Mouse (Mus musculus): ENCODE data around the gene Ugt1a9. TPM values are rescaled to one million over a fixed set of nuclear protein-coding genes. Genes with fewer than 3 reads are reported as not detected.
A peak's percentile ranks its signal among the peaks of the same experiment; 100 is the strongest.

Ugt1a9 gene
- polyA plus RNA-seq, 1 experiment from 2014 or later, result 0.65 TPM

GRCm38 (mm10) chr1:88206843-88207479 is 136.4 kb downstream of the Ugt1a9 start:
- ATAC-seq (ENCODE audit: low FRiP score, low TSS enrichment), result 0 out of 2 replicates have a peak, but pooled peaks have one; percentile 32

GRCm38 (mm10) chr1:88211812-88212211 is 141.2 kb downstream of the Ugt1a9 start, which contains the start of gene Ugt1a1:
Gene Ugt1a1, plus strand, starts transcription at chr1:88211959.
- H3K9ac ChIP-seq (ENCODE audit: low read length), result no peak within 1 kb of the TSS
- peaks cover 24% of the 10 kb centered on the region for H3K9me3 ChIP-seq (ENCODE audit: control insufficient read depth, low read length)
- no peak within 1 kb of the TSS for H3K4me2 ChIP-seq (replicated peaks; ENCODE audit: low read depth)
- no peaks in the 10 kb centered on the region for H3K36me3 ChIP-seq (ENCODE audit: control insufficient read depth, insufficient read depth, low read length)
- no peak within 1 kb of the TSS; the same call in 1 of the 2 replicates for H3K27ac ChIP-seq (replicated peaks)
- WGBS, result 66% methylated on average over 8 of the region's 8 CpGs
- H3K27me3 ChIP-seq (ENCODE audit: control insufficient read depth, insufficient read depth, low read length), result no peaks in the 10 kb centered on the region
- TF ChIP-seq CTCF (IDR thresholded peaks at IDR 0.05; ENCODE audit: low read depth) (no peak), EP300 (optimal IDR thresholded peaks at IDR 0.05) (no peak)
- peak; percentile 62 for DNase-seq (ENCODE audit: low spot score)
- H3K4me3 ChIP-seq (ENCODE audit: low read depth, low read length), result no peak within 1 kb of the TSS
- no peaks in the 10 kb centered on the region for H3K4me1 ChIP-seq (replicated peaks; ENCODE audit: control insufficient read depth, insufficient read depth)
- peak; percentile 65 for ATAC-seq (ENCODE audit: low FRiP score, low TSS enrichment)

More at GRCm38 (mm10) chr1:88206843-88207479, 136.4 kb downstream of the Ugt1a9 start:
- H3K4me1 ChIP-seq (replicated peaks; ENCODE audit: control insufficient read depth, insufficient read depth), result no peaks in the 10 kb centered on the region
- no peaks in the 10 kb centered on the region for H3K27me3 ChIP-seq (ENCODE audit: control insufficient read depth, insufficient read depth, low read length)
- H3K4me3 ChIP-seq (ENCODE audit: low read depth, low read length), result no peak overlapping the region
- TF ChIP-seq EP300 (optimal IDR thresholded peaks at IDR 0.05), result no peak
- no peak for TF ChIP-seq CTCF (IDR thresholded peaks at IDR 0.05; ENCODE audit: low read depth)
- H3K9me3 ChIP-seq (ENCODE audit: control insufficient read depth, low read length), result peaks cover 7% of the 10 kb centered on the region
- no peak overlapping the region for H3K27ac ChIP-seq (replicated peaks)
- no peak for DNase-seq (ENCODE audit: low spot score)
- H3K36me3 ChIP-seq (ENCODE audit: control insufficient read depth, insufficient read depth, low read length), result no peaks in the 10 kb centered on the region
- H3K4me2 ChIP-seq (replicated peaks; ENCODE audit: low read depth), result no peak overlapping the region
- no peak overlapping the region for H3K9ac ChIP-seq (ENCODE audit: low read length)
- 69% methylated on average over 2 of the region's 2 CpGs for WGBS

- no peak for DNase-seq (ENCODE audit: low spot score)
- no peaks in the 10 kb centered on the region for H3K27me3 ChIP-seq (ENCODE audit: control insufficient read depth, insufficient read depth, low read length)
- no peak overlapping the region for H3K9ac ChIP-seq (ENCODE audit: low read length)
- 58% methylated on average over 8 of the region's 8 CpGs for WGBS
- no peaks in the 10 kb centered on the region for H3K36me3 ChIP-seq (ENCODE audit: control insufficient read depth, insufficient read depth, low read length)
- H3K27ac ChIP-seq (replicated peaks), result no peak overlapping the region
- no peak overlapping the region for H3K4me3 ChIP-seq (ENCODE audit: low read depth, low read length)
- TF ChIP-seq EP300 (optimal IDR thresholded peaks at IDR 0.05), result no peak
- TF ChIP-seq CTCF (IDR thresholded peaks at IDR 0.05; ENCODE audit: low read depth), result no peak
- ATAC-seq (ENCODE audit: low FRiP score, low TSS enrichment), result 0 out of 2 replicates have a peak, but pooled peaks have one; percentile 3
- H3K4me1 ChIP-seq (replicated peaks; ENCODE audit: control insufficient read depth, insufficient read depth), result no peaks in the 10 kb centered on the region
- peaks cover 30% of the 10 kb centered on the region for H3K9me3 ChIP-seq (ENCODE audit: control insufficient read depth, low read length)
- no peak overlapping the region for H3K4me2 ChIP-seq (replicated peaks; ENCODE audit: low read depth)
These were observed 141.9 kb downstream of the Ugt1a9 start for GRCm38 (mm10) chr1:88212341-88213045.

GRCm38 (mm10) chr1:88213061-88213460 is 142.5 kb downstream of the Ugt1a9 start:
- 69% methylated on average over 1 of the region's 1 CpGs for WGBS
- H3K9me3 ChIP-seq (ENCODE audit: control insufficient read depth, low read length), result peaks cover 30% of the 10 kb centered on the region

GRCm38 (mm10) chr1:88213766-88214461 is 143.3 kb downstream of the Ugt1a9 start:
- WGBS, result 78% methylated on average over 2 of the region's 2 CpGs

More at GRCm38 (mm10) chr1:88213061-88213460, 142.5 kb downstream of the Ugt1a9 start:
- TF ChIP-seq CTCF (IDR thresholded peaks at IDR 0.05; ENCODE audit: low read depth), result no peak
- no peak for TF ChIP-seq EP300 (optimal IDR thresholded peaks at IDR 0.05)
- ATAC-seq (ENCODE audit: low FRiP score, low TSS enrichment) (no peak), DNase-seq (ENCODE audit: low spot score) (no peak)
- no peaks in the 10 kb centered on the region for H3K36me3 ChIP-seq (ENCODE audit: control insufficient read depth, insufficient read depth, low read length)
- no peak overlapping the region for H3K4me3 ChIP-seq (ENCODE audit: low read depth, low read length)
- no peak overlapping the region for H3K4me2 ChIP-seq (replicated peaks; ENCODE audit: low read depth)
- no peaks in the 10 kb centered on the region for H3K27me3 ChIP-seq (ENCODE audit: control insufficient read depth, insufficient read depth, low read length)
- no peak overlapping the region for H3K9ac ChIP-seq (ENCODE audit: low read length)
- H3K4me1 ChIP-seq (replicated peaks; ENCODE audit: control insufficient read depth, insufficient read depth), result no peaks in the 10 kb centered on the region
- no peak overlapping the region for H3K27ac ChIP-seq (replicated peaks)

More at GRCm38 (mm10) chr1:88213766-88214461, 143.3 kb downstream of the Ugt1a9 start:
- Histone ChIP-seq H3K9ac (ENCODE audit: low read length) (no peak overlapping the region), H3K4me2 (replicated peaks; ENCODE audit: low read depth) (no peak overlapping the region), H3K4me3 (ENCODE audit: low read depth, low read length) (no peak overlapping the region), H3K36me3 (ENCODE audit: control insufficient read depth, insufficient read depth, low read length) (no peaks in the 10 kb centered on the region), H3K9me3 (ENCODE audit: control insufficient read depth, low read length) (peaks cover 30% of the 10 kb centered on the region), H3K4me1 (replicated peaks; ENCODE audit: control insufficient read depth, insufficient read depth) (no peaks in the 10 kb centered on the region), H3K27me3 (ENCODE audit: control insufficient read depth, insufficient read depth, low read length) (no peaks in the 10 kb centered on the region), H3K27ac (replicated peaks) (no peak overlapping the region)
- TF ChIP-seq CTCF (IDR thresholded peaks at IDR 0.05; ENCODE audit: low read depth), result no peak
- no peak for TF ChIP-seq EP300 (optimal IDR thresholded peaks at IDR 0.05)
- DNase-seq (ENCODE audit: low spot score) (peak; percentile 42), ATAC-seq (ENCODE audit: low FRiP score, low TSS enrichment) (peak; percentile 13; the same call in 1 of the 2 replicates)

All from stomach, postnatal 0 days (tissue).